Mouse (Mus musculus) E14TG2a.4 (cell line): ENCODE results near the gene C1qtnf6.

Source experiments
- CTCF ChIP-seq: conservative IDR thresholded peaks from 2 replicates; pipeline ENCODE4 v1.5.1; 2014; ENCODE audit warnings: low read length
- POU5F1 ChIP-seq: IDR thresholded peaks from 2 replicates; pipeline ENCODE4 v1.6.1; 2014; ENCODE audit warnings: low read length, borderline replicate concordance

DNA sequence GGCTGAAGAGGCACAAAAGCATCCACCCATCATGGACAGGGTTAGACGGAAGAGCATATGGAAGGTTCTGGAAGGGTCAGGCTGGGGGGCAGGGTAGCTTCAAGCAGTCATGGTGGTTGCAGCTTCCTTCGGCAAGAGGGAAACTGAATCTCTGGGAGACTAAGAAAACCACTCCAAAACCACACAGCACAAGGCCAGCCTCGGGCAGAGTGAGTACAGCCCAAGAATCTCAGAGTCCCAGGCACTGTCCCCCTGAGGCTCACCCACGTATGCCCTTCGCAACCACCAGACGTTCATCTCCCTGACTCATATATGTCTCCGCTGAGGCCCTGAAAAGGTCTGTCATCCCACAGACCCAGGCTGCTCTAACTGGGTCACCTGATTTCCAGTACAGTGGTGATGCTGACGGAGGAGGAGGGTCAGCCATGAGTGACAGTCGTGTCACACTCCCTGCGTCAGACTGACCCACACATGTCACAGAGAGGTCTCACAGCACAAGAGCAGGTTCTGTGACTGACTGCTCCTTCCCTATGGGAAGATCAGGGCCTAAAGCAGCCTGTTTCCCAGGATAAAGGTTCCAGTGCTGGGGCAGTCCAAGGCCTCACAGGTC, 37.7 kb downstream of the C1qtnf6 start:
- TF ChIP-seq CTCF (no peak), POU5F1 (no peak)
